Comparison of ENCODE assay signal across 11 mouse cellular contexts in genomic region chr11:55608524-55608920, GRCm38 (mm10). TPM values are rescaled to one million over a fixed set of nuclear protein-coding genes. Genes with fewer than 3 reads are reported as not detected.
DNase-seq lines count a peak whose midpoint lies in the region; ATAC-seq and TF ChIP-seq lines count a peak whose summit lies in the region.
"Had no signal": no experiment of that assay in that cellular context is flagged by ENCODE, and none has a peak within 500 bp of the region (broad histone marks: within the 10 kb centered on the region; RNA-seq: fewer than 3 reads in every experiment).

No protein-coding gene starts in this region.

- H3K27me3 ChIP-seq in forebrain, postnatal 0 days (ENCODE audit: insufficient read depth, low read length) = peaks cover 29% of the 10 kb centered on the region
- peaks cover 20% of the 10 kb centered on the region for H3K27me3 ChIP-seq in midbrain, embryonic 16.5 days (ENCODE audit: control insufficient read depth, insufficient read depth, low read depth, low read length)
- no peaks in the 10 kb centered on the region for H3K27me3 ChIP-seq in thymus, adult 2 months (ENCODE audit: control insufficient read depth, insufficient read depth, low read length)

- no peaks in the 10 kb centered on the region for H3K4me1 ChIP-seq in forebrain, postnatal 0 days (ENCODE audit: insufficient read depth)
- 0 out of 2 replicates have a peak, but pooled peaks cover 2% of the 10 kb centered on the region for H3K4me1 ChIP-seq in midbrain, embryonic 16.5 days (ENCODE audit: control insufficient read depth, insufficient read depth, low read length)
- H3K4me1 ChIP-seq in thymus, adult 2 months (replicated peaks; ENCODE audit: control insufficient read depth, insufficient read depth, low read length) = no peaks in the 10 kb centered on the region
- H3K4me1 ChIP-seq: heart, embryonic 15.5 days; megakaryocyte, embryonic 14.5 days had no signal

- no peak overlapping the region for H3K27ac ChIP-seq in forebrain, postnatal 0 days (ENCODE audit: low read depth, low read length)
- no peak overlapping the region for H3K27ac ChIP-seq in midbrain, embryonic 16.5 days (ENCODE audit: low read length)
- no peak overlapping the region for H3K27ac ChIP-seq in thymus, adult 2 months (ENCODE audit: control insufficient read depth, insufficient read depth, low read length)
- H3K27ac ChIP-seq: heart, embryonic 15.5 days; limb, embryonic 15.5 days had no signal

- ATAC-seq in forebrain, postnatal 0 days = peak; percentile 38; the same call in 1 of the 2 replicates
- ATAC-seq in midbrain, embryonic 16.5 days = 0 out of 2 replicates have a peak, but pooled peaks have one; percentile 37

- peak overlapping the region; percentile 39 for H3K4me3 ChIP-seq in forebrain, postnatal 0 days (ENCODE audit: low read depth, low read length)
- H3K4me3 ChIP-seq in midbrain, embryonic 16.5 days (ENCODE audit: low read depth, low read length) = peak overlapping the region; percentile 42
- H3K4me3 ChIP-seq in thymus, adult 2 months (ENCODE audit: control insufficient read depth, insufficient read depth, low read length) = no peak overlapping the region
- H3K4me3 ChIP-seq: heart, embryonic 15.5 days; limb, embryonic 15.5 days; megakaryocyte, embryonic 14.5 days had no signal

- no peak for TF ChIP-seq POLR2A in brain, embryonic 14.5 days (IDR thresholded peaks at IDR 0.05; ENCODE audit: borderline replicate concordance, extremely low read depth, insufficient read depth, insufficient read length, poor library complexity, severe bottlenecking)
- TF ChIP-seq POLR2A in thymus, adult 2 months (IDR thresholded peaks at IDR 0.05; ENCODE audit: control insufficient read depth, extremely low read depth, insufficient read depth, low read length, poor library complexity) = no peak

- WGBS in forebrain, postnatal 0 days = 3% methylated on average over 12 of the region's 12 CpGs
- 3% methylated on average over 12 of the region's 12 CpGs for WGBS in midbrain, embryonic 16.5 days
- 8% methylated on average over 12 of the region's 12 CpGs for WGBS in thymus, adult 2 months

- H3K9me3 ChIP-seq in forebrain, postnatal 0 days (ENCODE audit: low read length) = no peaks in the 10 kb centered on the region
- H3K9me3 ChIP-seq in midbrain, embryonic 16.5 days (replicated peaks; ENCODE audit: control insufficient read depth, low read length, poor library complexity, severe bottlenecking) = no peaks in the 10 kb centered on the region
- H3K9me3 ChIP-seq: heart, embryonic 15.5 days; limb, embryonic 15.5 days; megakaryocyte, embryonic 14.5 days had no signal

- DNase-seq in ES-CJ7 (ENCODE audit: low read depth, low spot score) = peak; percentile 22
- peak; percentile 72 for DNase-seq in brain, embryonic 14.5 days (ENCODE audit: low read depth)
- DNase-seq in forebrain, postnatal 0 days = peak; percentile 39
- DNase-seq in spleen, postnatal 14 days (ENCODE audit: low spot score in 2 of 2) = no peak
- DNase-seq in gastrocnemius, postnatal 25 days = no peak
- no peak for DNase-seq in thymus, adult 2 months

- no peak for TF ChIP-seq CTCF in brain, embryonic 14.5 days (IDR thresholded peaks at IDR 0.05; ENCODE audit: borderline replicate concordance, extremely low read depth, insufficient read depth, insufficient read length)
- no peak for TF ChIP-seq CTCF in forebrain, postnatal 0 days (IDR thresholded peaks at IDR 0.05; ENCODE audit: low read depth)
- no peak for TF ChIP-seq CTCF in thymus, adult 2 months (IDR thresholded peaks at IDR 0.05; ENCODE audit: borderline replicate concordance, control insufficient read depth, extremely low read depth, insufficient read depth, low read length, poor library complexity)

- H3K4me2 ChIP-seq in forebrain, postnatal 0 days (ENCODE audit: low read depth) = peak overlapping the region; percentile 75
- peak overlapping the region; percentile 73 for H3K4me2 ChIP-seq in midbrain, embryonic 16.5 days (ENCODE audit: low read length)
- H3K4me2 ChIP-seq: heart, embryonic 15.5 days; limb, embryonic 15.5 days had no signal

- H3K9ac ChIP-seq in forebrain, postnatal 0 days = 0 out of 2 replicates have a peak overlapping the region, but pooled peaks have one; percentile 31
- H3K9ac ChIP-seq in midbrain, embryonic 16.5 days (ENCODE audit: low read depth, low read length) = peak overlapping the region; percentile 53
- H3K9ac ChIP-seq: heart, embryonic 15.5 days; limb, embryonic 15.5 days had no signal

- H3K36me3 ChIP-seq in forebrain, postnatal 0 days (ENCODE audit: insufficient read depth) = no peaks in the 10 kb centered on the region
- no peaks in the 10 kb centered on the region for H3K36me3 ChIP-seq in midbrain, embryonic 16.5 days (ENCODE audit: control insufficient read depth, insufficient read depth, low read length)
- no peaks in the 10 kb centered on the region for H3K36me3 ChIP-seq in thymus, adult 2 months (ENCODE audit: control insufficient read depth, insufficient read depth, low read length)
- H3K36me3 ChIP-seq: heart, embryonic 15.5 days; limb, embryonic 15.5 days had no signal

RNA-seq across cellular contexts. Expression of gene Glra1, which starts 0.5 kb away (rescaled TPM):
- polyA plus RNA-seq in brain, embryonic 14.5 days (2012; rRNA removed) = 0.34 and 1.3 TPM in 2 replicates
- total RNA-seq in forebrain, postnatal 0 days (2014; rRNA removed) = 0.19 TPM in 1 of 2 replicates, not detected in the other
- 0.08 TPM in 1 of 2 replicates, not detected in the other for polyA plus RNA-seq in forebrain, postnatal 0 days (2015; fragmentation: Nextera tagmentation; extraction: Ambion mirVana)
- 0.32 and 0.44 TPM in 2 replicates for polyA plus RNA-seq in midbrain, embryonic 16.5 days (2015; fragmentation: Nextera tagmentation; extraction: Ambion mirVana)
- total RNA-seq in gastrocnemius, postnatal 25 days (2021) = not detected
- not detected in 2 replicates for polyA plus RNA-seq in thymus, adult 2 months (2012; rRNA removed)
- polyA plus RNA-seq: heart, embryonic 15.5 days; spleen, adult 2 months had no signal

Comparison
In these comparisons a context has a peak if more than half of its experiments do, and no peak if none do; other contexts are left out.
1. DNase-seq: peak in ES-CJ7 (single experiment), brain, embryonic 14.5 days (single experiment) and forebrain, postnatal 0 days (single experiment); none in spleen, postnatal 14 days (0 of 2), gastrocnemius, postnatal 25 days (single experiment) and thymus, adult 2 months (single experiment).